Mouse (Mus musculus) bone marrow macrophage, adult 2 months (primary cell): ENCODE measurements around the gene Rhox4b.
"Not testable (repeated sequence)": the region's sequence is repeated elsewhere in the genome, so short reads cannot be mapped to it uniquely, and the experiment has no call there.

Experiments used
- CTCF ChIP-seq: IDR thresholded peaks from 2 replicates; pipeline ENCODE4 v1.5.1; 2012; ENCODE audit warnings: low read depth, mild to moderate bottlenecking, low read length, moderate library complexity
- POLR2A ChIP-seq: IDR thresholded peaks from 2 replicates; pipeline ENCODE4 v1.6.1; 2012; ENCODE audit warnings: mild to moderate bottlenecking, low read depth, low read length, borderline replicate concordance

DNA sequence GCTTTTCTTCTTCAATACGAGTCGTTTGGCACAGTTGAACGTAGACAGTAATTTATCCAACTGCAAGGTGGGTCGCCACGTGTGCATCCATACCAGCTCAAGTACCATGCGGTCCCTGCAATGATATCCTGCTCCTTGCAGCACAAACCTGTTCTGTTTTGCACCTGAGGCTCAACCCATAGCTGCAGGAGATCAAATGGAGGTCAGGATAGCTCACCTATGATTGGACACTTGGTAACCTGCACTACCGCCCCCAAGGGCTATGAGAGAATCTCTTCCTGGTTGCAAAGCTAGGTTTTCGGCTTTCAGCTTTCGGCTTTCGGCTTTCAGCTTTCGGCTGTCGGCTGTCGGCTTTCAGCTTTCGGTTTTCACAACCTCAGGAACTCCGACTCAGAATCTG is at the start of gene Rhox4b:
- not testable (repeated sequence) for TF ChIP-seq CTCF, POLR2A
